Mouse (Mus musculus) heart, embryonic 10.5 days (tissue): ENCODE measurements around the gene Crip1. TPM values are rescaled to one million over a fixed set of nuclear protein-coding genes. Genes with fewer than 3 reads are reported as not detected.

Experiments
- polyA plus RNA-seq: library from polyadenylated mRNA; unstranded; fragments of >200 nt; fragmentation: Nextera tagmentation; extraction: Ambion mirVana; gene quantifications from 2 replicates; pipeline ENCODE4 v1.2.1, GENCODE M21; 2016

Gene Crip1
- polyA plus RNA-seq, 1 experiment from 2014 or later = 511 TPM

Other genes starting within 250 kb of the Crip1 start
- 2.0 and 3.6 TPM in 2 replicates for gene Jag2, start 216.5 kb upstream of the Crip1 start, polyA plus RNA-seq
- 48.6 and 65.5 TPM in 2 replicates for gene Nudt14, start 204.2 kb upstream of the Crip1 start, polyA plus RNA-seq
- gene Btbd6, start 169.8 kb upstream of the Crip1 start, polyA plus RNA-seq = 22.3 and 23.6 TPM in 2 replicates
- 35.3 and 41.5 TPM in 2 replicates for gene Brf1, start 145.6 kb upstream of the Crip1 start, polyA plus RNA-seq
- 11.7 TPM in 2 replicates for gene Pacs2, start 131.8 kb upstream of the Crip1 start, polyA plus RNA-seq
- not detected in 2 replicates for gene Tex22, start 71.8 kb upstream of the Crip1 start, polyA plus RNA-seq
- 12.0 and 17.5 TPM in 2 replicates for gene Mta1, start 48.0 kb upstream of the Crip1 start, polyA plus RNA-seq
- gene Crip2, start 6.1 kb upstream of the Crip1 start, polyA plus RNA-seq = 956 and 1,505 TPM in 2 replicates
- gene Tedc1, start 10.1 kb downstream of the Crip1 start, polyA plus RNA-seq = 32.7 and 33.5 TPM in 2 replicates
- 2.6 and 6.1 TPM in 2 replicates for gene Tmem121, start 39.6 kb downstream of the Crip1 start, polyA plus RNA-seq